Mouse (Mus musculus): ENCODE results near the gene Vcp.

- TF ChIP-seq CTCF (IDR thresholded peaks at IDR 0.05; ENCODE audit: control insufficient read depth, insufficient read depth, insufficient read length) (no peak), MYOG (IDR thresholded peaks at IDR 0.05; ENCODE audit: control insufficient read depth, extremely low read depth, insufficient read length) (no peak), CEBPB (IDR thresholded peaks at IDR 0.05; ENCODE audit: low read depth) (no peak)
Measured at GRCm38 (mm10) chr4:43035851-43036250, 35.5 kb upstream of the Vcp start.

Measured in C2C12 (cell line).